Mouse (Mus musculus) stomach, postnatal 0 days (tissue): ENCODE data around the gene Rassf6. TPM values are rescaled to one million over a fixed set of nuclear protein-coding genes. Genes with fewer than 3 reads are reported as not detected.
A peak's percentile ranks its signal among the peaks of the same experiment; 100 is the strongest.

Experiments used
- ATAC-seq: fragments of 200-750 bp; cut with Nextera tagmentation; 2 replicates; pipeline ENCODE4 v1.8.0; 2017; ENCODE audit not compliant: low FRiP score, low TSS enrichment
- DNase-seq: peaks from one replicate; pipeline ENCODE4 v3.0.0-alpha.2; 2016; ENCODE audit warnings: low spot score
- H3K27ac ChIP-seq: fragments of 300-500 bp; sonication (generic); replicated peaks from 2 replicates; pipeline ENCODE4 v1.5.1; 2014; ENCODE audit warnings: mild to moderate bottlenecking, control low read depth
- H3K27me3 ChIP-seq: fragments of 300-500 bp; sonication (generic); 2 replicates; pipeline ENCODE4 v1.6.1; 2014; ENCODE audit warnings: low read length; ENCODE audit not compliant: control insufficient read depth, insufficient read depth
- H3K36me3 ChIP-seq: fragments of 300-500 bp; sonication (generic); 2 replicates; pipeline ENCODE4 v1.6.1; 2014; ENCODE audit warnings: low read length, mixed read lengths; ENCODE audit not compliant: control insufficient read depth, insufficient read depth
- H3K4me1 ChIP-seq: fragments of 300-500 bp; sonication (generic); replicated peaks from 2 replicates; pipeline ENCODE4 v1.6.1; 2014; ENCODE audit warnings: antibody characterized with exemption; ENCODE audit not compliant: control insufficient read depth, insufficient read depth
- H3K4me2 ChIP-seq: fragments of 300-500 bp; sonication (generic); replicated peaks from 2 replicates; pipeline ENCODE4 v1.6.1; 2014; ENCODE audit warnings: low read depth, mild to moderate bottlenecking, control low read depth, moderate library complexity
- H3K4me3 ChIP-seq: fragments of 300-500 bp; sonication (generic); 2 replicates; pipeline ENCODE4 v1.5.1; 2014; ENCODE audit warnings: low read depth, low read length, control low read depth
- H3K9ac ChIP-seq: fragments of 300-500 bp; sonication (generic); 2 replicates; pipeline ENCODE4 v1.6.1; 2014; ENCODE audit warnings: mild to moderate bottlenecking, low read length, control low read depth, mixed read lengths
- H3K9me3 ChIP-seq: fragments of 300-500 bp; sonication (generic); 2 replicates; pipeline ENCODE4 v1.6.1; 2016; ENCODE audit warnings: low read length; ENCODE audit not compliant: control insufficient read depth
- CTCF ChIP-seq: IDR thresholded peaks from 2 replicates; pipeline ENCODE4 v1.5.1; 2016; ENCODE audit warnings: antibody characterized with exemption, low read depth, mild to moderate bottlenecking, moderate library complexity
- EP300 ChIP-seq: optimal IDR thresholded peaks from 2 replicates; pipeline ENCODE3; 2016; ENCODE audit warnings: antibody characterized with exemption
- WGBS: fragments of 180-500 bp; shearing (Covaris S2); extraction: QIAGEN DNeasy Blood & Tissue Kit; methylation state at CpG from one replicate; pipeline ENCODE4 v1.1.7; 2014; 5-methylcytosine and 5-hydroxymethylcytosine counted together
- polyA plus RNA-seq: library from polyadenylated mRNA; unstranded; fragments of >200 nt; fragmentation: Nextera tagmentation; extraction: Ambion mirVana; gene quantifications from 2 replicates; pipeline ENCODE4 v1.2.1, GENCODE M21; 2015

The Rassf6 gene
- polyA plus RNA-seq, 1 experiment from 2014 or later = 14.5 TPM

GRCm38 (mm10) chr5:90611388-90611787 lies 29.1 kb downstream of the Rassf6 start:
- TF ChIP-seq EP300 (no peak), CTCF (no peak)
- DNase-seq (no peak), ATAC-seq (peak; percentile 90)
- H3K4me3 ChIP-seq = no peak overlapping the region
- H3K9ac ChIP-seq = no peak overlapping the region
- H3K4me1 ChIP-seq = no peaks in the 10 kb centered on the region
- H3K9me3 ChIP-seq = no peaks in the 10 kb centered on the region
- peak overlapping the region; percentile 45 for H3K27ac ChIP-seq
- no peaks in the 10 kb centered on the region for H3K36me3 ChIP-seq
- no peaks in the 10 kb centered on the region for H3K27me3 ChIP-seq
- WGBS = 54% methylated on average over 3 of the region's 3 CpGs
- H3K4me2 ChIP-seq = no peak overlapping the region

- Histone ChIP-seq H3K27ac (no peak overlapping the region), H3K9me3 (no peaks in the 10 kb centered on the region), H3K4me3 (no peak overlapping the region), H3K4me2 (no peak overlapping the region), H3K4me1 (no peaks in the 10 kb centered on the region), H3K27me3 (no peaks in the 10 kb centered on the region), H3K36me3 (no peaks in the 10 kb centered on the region), H3K9ac (no peak overlapping the region)
- no peak for DNase-seq
- ATAC-seq = no peak
- 39% methylated on average over 11 of the region's 11 CpGs for WGBS
- TF ChIP-seq EP300 (no peak), CTCF (no peak)
These were observed 31.6 kb downstream of the Rassf6 start for GRCm38 (mm10) chr5:90608906-90609305.

GRCm38 (mm10) chr5:90603407-90603923 lies 37.0 kb downstream of the Rassf6 start:
- H3K36me3 ChIP-seq = no peaks in the 10 kb centered on the region
- 0 out of 2 replicates have a peak overlapping the region, but pooled peaks have one; percentile 1 for H3K4me3 ChIP-seq
- peak; percentile 76 for ATAC-seq
- no peak for DNase-seq
- no peak overlapping the region for H3K27ac ChIP-seq
- WGBS = 10% methylated on average over 13 of the region's 13 CpGs
- TF ChIP-seq EP300 (no peak), CTCF (no peak)
- no peaks in the 10 kb centered on the region for H3K9me3 ChIP-seq
- H3K4me1 ChIP-seq = no peaks in the 10 kb centered on the region; the same call in 1 of the 2 replicates
- H3K27me3 ChIP-seq = no peaks in the 10 kb centered on the region
- peak overlapping the region; percentile 33 for H3K4me2 ChIP-seq
- no peak overlapping the region for H3K9ac ChIP-seq

- WGBS = 15% methylated on average over 6 of the region's 6 CpGs
- Histone ChIP-seq H3K27me3 (no peaks in the 10 kb centered on the region), H3K36me3 (no peaks in the 10 kb centered on the region), H3K4me3 (no peak overlapping the region), H3K4me2 (no peak overlapping the region), H3K4me1 (no peaks in the 10 kb centered on the region; the same call in 1 of the 2 replicates), H3K27ac (no peak overlapping the region), H3K9me3 (no peaks in the 10 kb centered on the region), H3K9ac (no peak overlapping the region)
- TF ChIP-seq CTCF (peak; percentile 83), EP300 (no peak)
- DNase-seq (peak; percentile 48), ATAC-seq (0 out of 2 replicates have a peak, but pooled peaks have one; percentile 3)
These were observed 39.0 kb downstream of the Rassf6 start for GRCm38 (mm10) chr5:90601469-90601868.

- H3K27me3 ChIP-seq = no peaks in the 10 kb centered on the region
- DNase-seq (no peak), ATAC-seq (no peak)
- WGBS = 73% methylated on average over 6 of the region's 6 CpGs
- no peak for TF ChIP-seq EP300
- no peak for TF ChIP-seq CTCF
- no peak overlapping the region for H3K27ac ChIP-seq
- H3K9ac ChIP-seq = no peak overlapping the region
- H3K4me1 ChIP-seq = no peaks in the 10 kb centered on the region
- H3K36me3 ChIP-seq = no peaks in the 10 kb centered on the region
- H3K9me3 ChIP-seq = no peaks in the 10 kb centered on the region
- no peak overlapping the region for H3K4me3 ChIP-seq
- H3K4me2 ChIP-seq = no peak overlapping the region
These were observed 44.3 kb downstream of the Rassf6 start for GRCm38 (mm10) chr5:90596155-90596554.

- H3K4me2 ChIP-seq = no peak overlapping the region
- no peaks in the 10 kb centered on the region for H3K4me1 ChIP-seq
- TF ChIP-seq CTCF (no peak), EP300 (no peak)
- no peak overlapping the region for H3K9ac ChIP-seq
- 65% methylated on average over 13 of the region's 13 CpGs for WGBS
- H3K27me3 ChIP-seq = no peaks in the 10 kb centered on the region
- ATAC-seq = peak; percentile 77
- no peaks in the 10 kb centered on the region for H3K36me3 ChIP-seq
- no peaks in the 10 kb centered on the region for H3K9me3 ChIP-seq
- H3K4me3 ChIP-seq = no peak overlapping the region
- H3K27ac ChIP-seq = no peak overlapping the region
- no peak for DNase-seq
These were observed 45.5 kb downstream of the Rassf6 start for GRCm38 (mm10) chr5:90594945-90595344.
